Mouse (Mus musculus) gastrocnemius, postnatal 36 days (tissue): Measurements from ENCODE around the gene Dlgap4. TPM values are rescaled to one million over a fixed set of nuclear protein-coding genes. Genes with fewer than 3 reads are reported as not detected.
A peak's percentile ranks its signal among the peaks of the same experiment; 100 is the strongest.

ENCODE experiments used
- DNase-seq, 2 experiments: peaks; one replicate each; pipeline ENCODE4 v3.0.0; 2022
- intact Hi-C: fragments of 180-260 bp; cut with DNase I; formaldehyde crosslinking; loops from one replicate; pipeline ENCODE4 v1.15.1; 2025
- total RNA-seq, 2 experiments: library from RNA; stranded (reverse); gene quantifications; 2 replicates each; pipeline ENCODE4 v1.2.3; 2021

The Dlgap4 gene
- total RNA-seq, 2 experiments from 2014 or later, result 53.4 to 57.8 TPM

GRCm38 (mm10) chr2:156690833-156691232 is 77.3 kb downstream of the Dlgap4 start:
- intact Hi-C loops, result no loop called here

GRCm38 (mm10) chr2:156691746-156692145 is 78.2 kb downstream of the Dlgap4 start:
- no peak for DNase-seq
- intact Hi-C loops, result no loop called here

More at GRCm38 (mm10) chr2:156690833-156691232, 77.3 kb downstream of the Dlgap4 start:
- DNase-seq, result no peak

DNA sequence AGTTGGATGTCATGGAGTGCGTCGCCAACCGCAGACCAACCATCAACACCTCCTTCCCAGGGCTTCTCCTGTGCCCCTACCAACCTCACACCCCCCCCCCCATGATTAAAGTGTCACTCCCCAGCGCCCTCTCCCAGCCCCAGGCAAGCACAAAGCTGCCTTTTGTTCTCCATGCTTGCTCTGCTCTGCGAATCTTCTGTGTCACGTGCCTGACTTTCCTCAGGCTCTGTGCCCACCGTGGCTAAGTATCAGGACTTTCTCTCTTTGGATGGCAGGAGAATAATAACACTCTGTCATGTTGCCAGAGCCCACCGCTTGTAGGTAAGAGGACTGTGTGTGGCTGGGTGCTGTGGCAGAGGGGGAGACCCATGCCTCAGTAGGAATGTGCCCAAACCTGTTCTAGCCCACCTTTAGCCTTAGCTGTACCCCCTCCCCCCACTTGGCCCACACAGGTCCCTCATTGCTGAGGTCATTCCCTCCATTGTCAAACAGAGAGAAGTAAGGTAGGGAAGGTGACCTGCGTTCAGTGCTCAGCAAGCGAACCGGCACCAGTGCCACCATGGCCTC is 79.8 kb downstream of the Dlgap4 start:
- intact Hi-C loops, result no loop called here

DNA sequence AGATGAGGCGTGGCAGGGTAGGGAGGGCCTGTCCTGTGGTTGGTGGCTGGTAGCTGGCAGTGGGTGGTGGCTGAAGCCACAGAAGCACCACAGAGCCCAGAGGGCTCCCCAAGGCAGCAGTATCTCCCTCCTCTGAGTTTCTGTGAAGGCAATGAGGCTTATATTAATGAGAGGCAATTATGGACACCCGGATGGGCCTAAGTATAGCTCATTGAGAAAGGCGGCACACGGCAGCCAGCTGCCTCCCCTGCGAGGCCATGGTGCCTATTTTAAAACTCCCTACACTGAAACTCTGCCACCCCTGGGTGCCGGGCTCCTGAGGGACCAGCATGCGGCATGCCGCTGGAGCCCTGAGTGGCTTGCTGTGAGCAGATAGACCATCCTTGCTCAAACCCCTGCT is 83.8 kb downstream of the Dlgap4 start:
- intact Hi-C loops, result no loop called here
- no peak for DNase-seq

More for the DNA sequence above, 79.8 kb downstream of the Dlgap4 start:
- no peak for DNase-seq

DNA sequence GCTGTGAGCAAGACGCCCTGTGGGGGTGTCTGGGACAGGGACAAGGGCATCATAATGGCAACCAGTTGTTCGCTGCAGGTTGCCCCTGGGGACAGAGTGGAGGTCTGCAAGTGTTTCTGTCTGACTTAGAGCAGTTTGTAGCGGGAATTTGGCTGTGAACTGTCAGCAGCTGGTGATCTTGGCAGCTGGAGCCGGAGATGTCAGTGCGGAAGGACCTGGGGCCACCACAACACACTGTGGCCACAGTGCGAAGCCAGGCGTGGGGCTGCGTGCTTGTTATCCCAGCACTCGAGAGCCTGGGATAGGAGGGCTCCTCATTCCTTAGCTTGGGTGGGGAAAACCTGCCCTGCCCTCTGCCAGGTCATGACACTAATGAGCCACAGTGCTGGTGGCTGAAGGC is 84.7 kb downstream of the Dlgap4 start:
- peak in 1 of 2 experiments; percentile 24 for DNase-seq
- intact Hi-C loops, result no loop called here

GRCm38 (mm10) chr2:156705473-156705872 is 92.0 kb downstream of the Dlgap4 start:
- DNase-seq, result peak; percentile 69 to 80
- intact Hi-C loops, result no loop called here

- intact Hi-C loops, result no loop called here
- no peak for DNase-seq
Observed at GRCm38 (mm10) chr2:156716683-156717082, 103.2 kb downstream of the Dlgap4 start.

DNA sequence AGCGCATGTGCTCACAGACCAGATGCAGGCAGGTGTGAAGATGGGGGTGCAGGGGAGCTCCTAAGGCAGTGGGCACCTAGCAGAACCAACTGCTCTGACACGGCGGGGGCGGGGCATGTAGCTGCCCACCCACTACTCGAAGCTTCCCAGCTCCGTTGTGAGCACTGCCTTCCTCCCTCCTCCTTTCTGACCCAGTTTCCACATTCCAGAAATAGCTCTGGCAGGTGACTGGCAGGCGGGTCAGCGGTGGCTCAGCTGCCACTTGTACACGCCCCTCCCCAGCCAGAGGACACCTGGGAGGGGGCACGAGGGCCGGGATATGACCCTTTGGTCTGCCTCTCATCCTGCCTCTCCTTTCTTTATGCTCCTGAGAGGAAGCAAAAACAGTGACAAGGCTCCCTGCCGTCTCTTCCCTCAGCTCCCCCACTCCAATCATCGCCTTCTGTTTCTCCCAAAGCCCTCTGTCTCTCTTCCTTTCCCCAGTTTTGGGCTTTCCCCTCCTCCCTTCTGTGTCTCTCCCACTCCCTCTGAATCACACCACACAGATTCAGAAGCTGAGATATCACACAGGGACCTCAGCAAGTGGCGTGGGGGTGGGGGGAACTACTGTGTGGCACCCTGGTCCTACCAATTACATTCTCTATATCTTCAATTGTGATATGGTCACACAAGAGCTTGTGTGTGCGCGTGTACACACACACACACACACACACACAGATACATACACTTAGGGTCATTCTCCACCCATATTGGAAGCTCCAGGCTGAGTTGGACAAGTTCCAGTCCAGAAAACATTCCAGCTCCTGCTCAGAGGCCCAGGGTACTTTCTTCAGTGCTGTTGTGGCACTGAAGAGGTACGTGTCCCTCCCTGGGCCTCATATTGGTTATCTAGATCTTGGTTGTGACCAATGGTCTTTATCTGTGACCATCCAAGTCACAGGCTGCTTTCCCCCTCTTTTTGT is 104.1 kb downstream of the Dlgap4 start:
- DNase-seq, result no peak
- intact Hi-C loops, result no loop called here

DNA sequence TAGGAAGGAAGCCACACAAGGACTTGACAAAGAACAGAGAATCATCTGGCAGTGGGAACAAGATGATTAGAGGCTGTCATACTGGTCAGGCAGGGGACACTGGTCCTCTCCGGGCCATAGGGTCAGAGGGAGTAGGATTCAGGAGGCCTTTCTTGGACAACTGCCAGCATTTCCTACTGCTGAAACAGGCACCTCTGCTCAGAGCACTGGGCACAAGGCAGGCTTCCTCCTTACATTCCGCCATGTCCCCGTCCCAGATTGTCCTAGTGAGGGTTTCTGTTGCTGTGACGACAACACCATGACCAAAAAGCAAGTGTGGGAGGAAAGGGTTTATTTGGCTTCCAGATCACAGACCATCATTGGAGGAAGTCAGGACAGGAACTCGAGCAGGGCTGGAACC is 105.3 kb downstream of the Dlgap4 start:
- intact Hi-C loops, result no loop called here
- no peak for DNase-seq

- intact Hi-C loops, result loop anchor here (5.0 to 10.0 kb wide), 2 partner anchors 43 to 145 kb away; partner anchors contain the start of gene Rab5if
- DNase-seq, result no peak
Observed at GRCm38 (mm10) chr2:156719549-156720312, 106.2 kb downstream of the Dlgap4 start.

DNA sequence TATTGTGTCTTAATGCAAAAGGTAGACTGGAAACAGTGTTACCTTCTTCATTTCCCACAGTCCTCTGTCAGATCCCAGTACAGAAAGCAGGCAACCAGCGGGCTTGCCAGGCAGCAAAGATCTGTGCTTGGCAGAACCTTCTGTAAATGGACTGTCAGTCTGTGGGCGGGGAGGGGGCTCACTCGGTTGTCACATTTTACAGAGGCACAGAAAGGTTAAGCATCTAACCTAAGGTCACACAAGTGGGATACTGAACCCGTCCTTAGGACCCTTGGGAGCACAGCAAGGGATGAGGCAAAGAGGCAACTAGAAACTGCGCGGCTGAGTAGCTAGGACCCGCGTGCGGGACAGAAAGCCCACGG is 106.8 kb downstream of the Dlgap4 start:
- DNase-seq, result no peak
- intact Hi-C loops, result loop anchor here (5.0 to 10.0 kb wide), 2 partner anchors 42 to 145 kb away; partner anchors contain the start of gene Rab5if

GRCm38 (mm10) chr2:156720675-156721553 is 107.4 kb downstream of the Dlgap4 start:
- intact Hi-C loops, result loop anchor here (5.0 to 10.0 kb wide), 2 partner anchors 41 to 144 kb away; partner anchors contain the start of gene Rab5if
- peak; percentile 91 for DNase-seq

- DNase-seq, result no peak
- intact Hi-C loops, result loop anchor here (5.0 to 10.0 kb wide), 2 partner anchors 41 to 143 kb away; partner anchors contain the start of gene Rab5if
Observed at GRCm38 (mm10) chr2:156721554-156722070, 108.1 kb downstream of the Dlgap4 start.

DNA sequence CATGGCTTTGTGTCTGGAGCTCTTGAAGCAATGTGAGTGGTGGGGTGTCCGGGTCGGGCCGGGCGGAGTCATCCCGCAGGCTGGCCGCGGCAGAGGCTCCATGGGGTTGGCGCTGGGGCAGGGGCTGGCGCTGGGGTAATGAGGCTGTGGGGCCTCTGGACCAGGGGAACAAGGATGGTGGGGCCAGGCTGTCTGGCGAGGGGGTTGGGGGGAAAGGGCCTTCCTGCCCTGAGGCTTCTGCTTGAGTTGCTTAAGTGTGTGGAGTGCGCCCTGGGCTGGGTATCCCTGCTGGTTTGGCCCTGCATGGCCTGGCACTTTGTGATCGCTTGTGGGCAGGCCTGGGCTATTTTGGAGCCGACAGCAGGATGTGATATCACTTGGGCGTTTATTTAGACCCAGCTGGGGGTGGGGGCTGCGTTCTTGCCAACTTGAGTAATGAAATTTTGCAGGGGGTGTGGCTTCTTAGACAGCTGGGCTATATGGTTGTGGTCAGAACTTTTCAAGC is 108.6 kb downstream of the Dlgap4 start:
- DNase-seq, result peak; percentile 74 to 76
- intact Hi-C loops, result loop anchor here (5.0 to 10.0 kb wide), 2 partner anchors 40 to 143 kb away; partner anchors contain the start of gene Rab5if

GRCm38 (mm10) chr2:156722752-156723151 is 109.2 kb downstream of the Dlgap4 start:
- DNase-seq, result no peak
- intact Hi-C loops, result loop anchor here (5.0 to 10.0 kb wide), 2 partner anchors 40 to 142 kb away; partner anchors contain the start of gene Rab5if

- intact Hi-C loops, result loop anchor here (5.0 to 10.0 kb wide), 2 partner anchors 38 to 141 kb away; partner anchors contain the start of gene Rab5if
Observed at GRCm38 (mm10) chr2:156723899-156724523, 110.5 kb downstream of the Dlgap4 start.

DNA sequence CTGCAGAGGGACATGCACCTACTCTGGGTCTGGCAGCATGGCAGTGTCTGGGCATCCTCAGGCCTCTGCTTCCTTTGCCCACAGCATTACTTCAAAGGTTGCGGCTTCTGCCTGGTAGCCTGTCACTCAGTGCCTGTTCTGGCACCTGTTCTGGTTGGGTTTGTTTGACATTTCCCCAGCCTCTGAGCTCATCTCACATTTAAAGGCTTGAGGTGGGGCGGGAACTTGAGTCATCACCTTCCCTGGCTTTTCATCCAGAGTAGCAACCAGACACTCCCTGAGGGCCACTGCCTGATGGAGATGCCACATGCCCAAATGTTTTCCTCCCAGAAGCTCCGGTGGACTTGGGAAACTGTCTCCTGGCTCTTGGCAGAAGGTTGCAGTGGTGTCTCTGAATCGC is 111.4 kb downstream of the Dlgap4 start:
- intact Hi-C loops, result loop anchor here (5.0 to 10.0 kb wide), 2 partner anchors 37 to 140 kb away; partner anchors contain the start of gene Rab5if
- DNase-seq, result peak; percentile 58 to 59

More at GRCm38 (mm10) chr2:156723899-156724523, 110.5 kb downstream of the Dlgap4 start:
- no peak for DNase-seq

GRCm38 (mm10) chr2:156726344-156726743 is 112.8 kb downstream of the Dlgap4 start:
- DNase-seq, result no peak
- intact Hi-C loops, result loop anchor here (10.0 kb wide), 1 partner anchor 138 kb away; the partner anchor contains the start of gene Rab5if
